In genomic region chr16:95376364-95376763, GRCm38 (mm10) we compare ENCODE assay signal across 10 mouse cellular contexts.
DNase-seq lines count a peak whose midpoint lies in the region; ATAC-seq lines count a peak whose summit lies in the region.
"Had no signal": no experiment of that assay in that cellular context is flagged by ENCODE, and none has a peak within 500 bp of the region (broad histone marks: within the 10 kb centered on the region; RNA-seq: fewer than 3 reads in every experiment).

No protein-coding gene starts in this region.

- no peak overlapping the region for H3K4me3 ChIP-seq in hindbrain, embryonic 13.5 days
- H3K4me3 ChIP-seq in hindbrain, embryonic 11.5 days (ENCODE audit: low read depth, low read length), result no peak overlapping the region
- H3K4me3 ChIP-seq in lung, embryonic 15.5 days, result no peak overlapping the region
- H3K4me3 ChIP-seq: myocyte had no signal

- ATAC-seq in hindbrain, embryonic 13.5 days (ENCODE audit: low FRiP score), result no peak
- ATAC-seq in hindbrain, embryonic 11.5 days (ENCODE audit: low FRiP score), result no peak
- ATAC-seq in lung, embryonic 15.5 days (ENCODE audit: borderline replicate concordance, extremely low read depth, low FRiP score, low TSS enrichment), result peak; percentile 53; the same call in 1 of the 2 replicates
- peak; percentile 66 for ATAC-seq in megakaryocyte-erythroid progenitor cell, adult 5-6 weeks (replicated peaks; ENCODE audit: low FRiP score, low TSS enrichment, poor library complexity, severe bottlenecking)

- H3K4me2 ChIP-seq in hindbrain, embryonic 13.5 days, result no peak overlapping the region
- H3K4me2 ChIP-seq in hindbrain, embryonic 11.5 days (replicated peaks; ENCODE audit: low read depth, low read length), result no peak overlapping the region
- no peak overlapping the region for H3K4me2 ChIP-seq in lung, embryonic 15.5 days

- no peaks in the 10 kb centered on the region for H3K27me3 ChIP-seq in hindbrain, embryonic 13.5 days
- H3K27me3 ChIP-seq in hindbrain, embryonic 11.5 days (ENCODE audit: control insufficient read depth, insufficient read depth, low read length), result no peaks in the 10 kb centered on the region
- H3K27me3 ChIP-seq in lung, embryonic 15.5 days, result no peaks in the 10 kb centered on the region

- H3K27ac ChIP-seq in hindbrain, embryonic 13.5 days, result peak overlapping the region; percentile 6; the same call in 1 of the 2 replicates
- H3K27ac ChIP-seq in hindbrain, embryonic 11.5 days (ENCODE audit: low read depth, low read length), result no peak overlapping the region
- no peak overlapping the region for H3K27ac ChIP-seq in lung, embryonic 15.5 days
- H3K27ac ChIP-seq: liver, embryonic 14.5 days had no signal

- DNase-seq in hindbrain, embryonic 11.5 days (ENCODE audit: low spot score), result no peak
- DNase-seq in lung, postnatal 25 days (ENCODE audit: low spot score), result no peak
- peak; percentile 32 to 37 for DNase-seq in heart, postnatal 10 days
- DNase-seq in spleen, postnatal 4 days (ENCODE audit: low spot score in 2 of 2), result no peak
- DNase-seq: thymus, adult 18-20 months had no signal

- H3K4me1 ChIP-seq in hindbrain, embryonic 13.5 days (replicated peaks), result peaks cover 10% of the 10 kb centered on the region
- H3K4me1 ChIP-seq in hindbrain, embryonic 11.5 days (replicated peaks; ENCODE audit: control insufficient read depth, insufficient read depth, low read length), result no peaks in the 10 kb centered on the region
- H3K4me1 ChIP-seq in lung, embryonic 15.5 days, result peaks cover 8% of the 10 kb centered on the region

- no peaks in the 10 kb centered on the region for H3K36me3 ChIP-seq in hindbrain, embryonic 13.5 days
- H3K36me3 ChIP-seq in hindbrain, embryonic 11.5 days (ENCODE audit: control insufficient read depth, insufficient read depth, low read length), result no peaks in the 10 kb centered on the region
- H3K36me3 ChIP-seq in lung, embryonic 15.5 days, result no peaks in the 10 kb centered on the region

- H3K9me3 ChIP-seq in hindbrain, embryonic 13.5 days, result no peaks in the 10 kb centered on the region
- H3K9me3 ChIP-seq in hindbrain, embryonic 11.5 days (ENCODE audit: control insufficient read depth, low read length), result no peaks in the 10 kb centered on the region
- H3K9me3 ChIP-seq in lung, embryonic 15.5 days, result no peaks in the 10 kb centered on the region

- 60% methylated on average over 11 of the region's 11 CpGs for WGBS in hindbrain, embryonic 13.5 days
- 73% methylated on average over 11 of the region's 11 CpGs for WGBS in hindbrain, embryonic 11.5 days
- WGBS in lung, embryonic 15.5 days, result 31% methylated on average over 11 of the region's 11 CpGs

- intact Hi-C loops in heart, postnatal 10 days (cut with DNase I), result no loop called here

- no peak overlapping the region for H3K9ac ChIP-seq in hindbrain, embryonic 13.5 days
- no peak overlapping the region for H3K9ac ChIP-seq in hindbrain, embryonic 11.5 days (ENCODE audit: low read depth, low read length)
- no peak overlapping the region for H3K9ac ChIP-seq in lung, embryonic 15.5 days
- H3K9ac ChIP-seq: liver, embryonic 14.5 days had no signal

Comparison
In these comparisons a context has a peak if more than half of its experiments do, and no peak if none do; other contexts are left out.
1. ATAC-seq: peak in lung, embryonic 15.5 days (single experiment) and megakaryocyte-erythroid progenitor cell, adult 5-6 weeks (single experiment); none in hindbrain, embryonic 13.5 days (single experiment) and hindbrain, embryonic 11.5 days (single experiment).
2. DNase-seq: peak in heart, postnatal 10 days (2 of 2); none in hindbrain, embryonic 11.5 days (single experiment), lung, postnatal 25 days (single experiment) and spleen, postnatal 4 days (0 of 2).